In the genomic region with DNA sequence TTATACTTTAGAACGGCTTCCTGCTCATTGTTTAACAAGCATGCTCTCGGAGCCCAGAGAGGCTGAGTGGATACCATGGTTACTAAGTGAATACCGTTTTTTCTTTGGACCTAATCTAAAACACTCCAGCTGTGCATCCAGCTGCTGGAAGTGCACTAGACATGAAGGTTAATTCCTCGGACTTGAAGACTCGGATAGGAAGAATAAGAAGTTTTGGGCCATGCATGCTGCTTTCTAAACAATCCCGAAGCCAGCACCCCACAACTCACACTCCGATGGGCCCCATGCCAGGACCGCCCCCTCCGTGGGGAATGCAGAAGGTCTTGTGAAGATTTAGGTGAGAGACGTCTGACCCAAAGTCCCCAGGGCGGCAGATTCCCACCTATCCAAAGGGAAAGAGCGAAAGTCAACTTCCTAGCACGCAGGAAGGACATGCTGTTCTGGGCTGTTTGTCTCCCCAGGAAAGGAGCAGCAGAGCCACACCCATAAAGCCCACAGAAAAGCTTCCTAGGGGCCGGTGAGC, we compare ENCODE assay signal across 9 mouse cellular contexts.
DNase-seq lines count a peak whose midpoint lies in the region; ATAC-seq lines count a peak whose summit lies in the region.
"Had no signal": no experiment of that assay in that cellular context is flagged by ENCODE, and none has a peak within 500 bp of the region (broad histone marks: within the 10 kb centered on the region; RNA-seq: fewer than 3 reads in every experiment).

No protein-coding gene starts in this region.

- no peaks in the 10 kb centered on the region for H3K36me3 ChIP-seq in embryonic facial prominence, embryonic 14.5 days (ENCODE audit: control insufficient read depth, insufficient read depth, low read length)
- H3K36me3 ChIP-seq in hindbrain, embryonic 11.5 days (ENCODE audit: control insufficient read depth, insufficient read depth, low read length): no peaks in the 10 kb centered on the region
- no peaks in the 10 kb centered on the region for H3K36me3 ChIP-seq in midbrain, embryonic 15.5 days (replicated peaks)
- H3K36me3 ChIP-seq: G1E had no signal

- peak; percentile 60; the same call in 1 of the 2 replicates for ATAC-seq in embryonic facial prominence, embryonic 14.5 days (ENCODE audit: low read depth)
- no peak for ATAC-seq in hindbrain, embryonic 11.5 days (ENCODE audit: low FRiP score)
- ATAC-seq in midbrain, embryonic 15.5 days (replicated peaks): no peak

- no peaks in the 10 kb centered on the region for H3K9me3 ChIP-seq in embryonic facial prominence, embryonic 14.5 days (ENCODE audit: control insufficient read depth, low read length)
- no peaks in the 10 kb centered on the region for H3K9me3 ChIP-seq in hindbrain, embryonic 11.5 days (ENCODE audit: control insufficient read depth, low read length)
- H3K9me3 ChIP-seq in midbrain, embryonic 15.5 days: no peaks in the 10 kb centered on the region
- H3K9me3 ChIP-seq: G1E had no signal

- no peak overlapping the region for H3K27ac ChIP-seq in embryonic facial prominence, embryonic 14.5 days (replicated peaks; ENCODE audit: low read depth, low read length)
- H3K27ac ChIP-seq in hindbrain, embryonic 11.5 days (ENCODE audit: low read depth, low read length): no peak overlapping the region
- H3K27ac ChIP-seq in midbrain, embryonic 15.5 days: peak overlapping the region; percentile 2; the same call in 1 of the 2 replicates

- H3K27me3 ChIP-seq in embryonic facial prominence, embryonic 14.5 days (replicated peaks; ENCODE audit: control insufficient read depth, insufficient read depth, low read length): no peaks in the 10 kb centered on the region
- no peaks in the 10 kb centered on the region for H3K27me3 ChIP-seq in hindbrain, embryonic 11.5 days (ENCODE audit: control insufficient read depth, insufficient read depth, low read length)
- no peaks in the 10 kb centered on the region for H3K27me3 ChIP-seq in midbrain, embryonic 15.5 days (replicated peaks)

- H3K4me1 ChIP-seq in embryonic facial prominence, embryonic 14.5 days (ENCODE audit: control insufficient read depth, insufficient read depth, low read length): peaks cover 12% of the 10 kb centered on the region
- 0 out of 2 replicates have a peak, but pooled peaks cover 4% of the 10 kb centered on the region for H3K4me1 ChIP-seq in hindbrain, embryonic 11.5 days (replicated peaks; ENCODE audit: control insufficient read depth, insufficient read depth, low read length)
- peaks cover 60% of the 10 kb centered on the region for H3K4me1 ChIP-seq in midbrain, embryonic 15.5 days

- 45% methylated on average over 14 of the region's 14 CpGs for WGBS in embryonic facial prominence, embryonic 14.5 days
- 58% methylated on average over 14 of the region's 14 CpGs for WGBS in hindbrain, embryonic 11.5 days
- WGBS in midbrain, embryonic 15.5 days: 32% methylated on average over 14 of the region's 14 CpGs

- H3K9ac ChIP-seq in embryonic facial prominence, embryonic 14.5 days (ENCODE audit: low read depth, low read length): no peak overlapping the region
- no peak overlapping the region for H3K9ac ChIP-seq in hindbrain, embryonic 11.5 days (ENCODE audit: low read depth, low read length)
- H3K9ac ChIP-seq in midbrain, embryonic 15.5 days: no peak overlapping the region

- H3K4me3 ChIP-seq in embryonic facial prominence, embryonic 14.5 days (ENCODE audit: low read depth, low read length): no peak overlapping the region
- no peak overlapping the region for H3K4me3 ChIP-seq in hindbrain, embryonic 11.5 days (ENCODE audit: low read depth, low read length)
- no peak overlapping the region for H3K4me3 ChIP-seq in midbrain, embryonic 15.5 days

- H3K4me2 ChIP-seq in embryonic facial prominence, embryonic 14.5 days (ENCODE audit: low read depth, low read length): peak overlapping the region; percentile 19; the same call in 1 of the 2 replicates
- no peak overlapping the region for H3K4me2 ChIP-seq in hindbrain, embryonic 11.5 days (replicated peaks; ENCODE audit: low read depth, low read length)
- peak overlapping the region; percentile 17; the same call in 1 of the 2 replicates for H3K4me2 ChIP-seq in midbrain, embryonic 15.5 days

- DNase-seq in kidney, postnatal 10 days: peak; percentile 11
- no peak for DNase-seq in kidney, adult 18-20 months
- DNase-seq in embryonic facial prominence, embryonic 14.5 days (ENCODE audit: low spot score): peak; percentile 79
- DNase-seq in hindbrain, embryonic 11.5 days (ENCODE audit: low spot score): peak; percentile 23
- DNase-seq in spleen, postnatal 14 days (ENCODE audit: low spot score in 2 of 2): no peak
- DNase-seq in cerebellum, postnatal 4 days (ENCODE audit: low spot score in 2 of 2): no peak
- no peak for DNase-seq in ovary, adult 18-20 months (ENCODE audit: low spot score)

Comparison
In these comparisons a context has a peak if more than half of its experiments do, and no peak if none do; other contexts are left out.
1. DNase-seq: peak in kidney, postnatal 10 days (single experiment), embryonic facial prominence, embryonic 14.5 days (single experiment) and hindbrain, embryonic 11.5 days (single experiment); none in kidney, adult 18-20 months (single experiment), spleen, postnatal 14 days (0 of 2), cerebellum, postnatal 4 days (0 of 2) and ovary, adult 18-20 months (single experiment).